Mouse (Mus musculus): Measurements from ENCODE around the gene Spock1.

Spock1 gene

DNA sequence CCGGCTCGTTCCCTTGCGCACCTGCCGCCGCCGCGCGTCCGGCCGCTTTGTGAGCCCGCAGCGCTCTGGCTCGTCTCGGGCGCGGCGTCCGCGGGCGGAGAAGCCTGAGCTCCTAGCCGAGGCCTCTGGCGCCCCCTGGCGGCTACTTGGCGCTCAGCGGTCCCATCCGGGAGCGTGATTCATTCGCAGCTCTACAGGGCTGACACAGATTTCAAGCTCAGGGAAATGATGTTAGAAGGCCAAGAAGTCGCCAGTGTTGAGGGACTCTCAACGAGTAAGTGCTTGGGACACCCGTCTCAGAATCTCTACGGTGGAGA lies at the start of gene Spock1:
Gene Spock1 (minus strand): TSS at position 67 of the 317 bp plus-strand sequence.
- no peak for DNase-seq (ENCODE audit: low spot score)

- no peak for DNase-seq (ENCODE audit: low spot score)
Observed at GRCm38 (mm10) chr13:57950091-57950490, 42.0 kb upstream of the Spock1 start.

DNA sequence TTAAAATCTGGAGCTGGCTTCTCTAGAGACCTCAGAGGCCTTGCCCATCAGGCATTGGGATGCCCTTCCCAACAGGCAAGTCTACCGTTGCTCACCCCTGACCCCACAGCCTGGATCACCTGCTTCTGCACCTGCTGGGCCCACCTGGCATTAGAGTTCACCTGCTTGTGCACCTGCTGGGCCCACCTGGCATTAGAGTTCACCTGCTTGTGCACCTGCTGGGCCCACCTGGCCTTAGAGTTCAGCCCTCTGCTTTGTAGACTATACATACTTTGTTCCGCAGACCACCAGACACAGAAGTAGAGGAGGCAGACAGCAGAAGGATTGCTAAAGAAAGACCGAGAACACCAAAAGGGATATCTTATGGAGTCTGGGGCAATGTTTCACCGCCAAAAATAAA lies 41.4 kb upstream of the Spock1 start:
- DNase-seq (ENCODE audit: low spot score), result no peak

- DNase-seq (ENCODE audit: low spot score), result no peak
Observed at GRCm38 (mm10) chr13:57945197-57945596, 37.1 kb upstream of the Spock1 start.

DNA sequence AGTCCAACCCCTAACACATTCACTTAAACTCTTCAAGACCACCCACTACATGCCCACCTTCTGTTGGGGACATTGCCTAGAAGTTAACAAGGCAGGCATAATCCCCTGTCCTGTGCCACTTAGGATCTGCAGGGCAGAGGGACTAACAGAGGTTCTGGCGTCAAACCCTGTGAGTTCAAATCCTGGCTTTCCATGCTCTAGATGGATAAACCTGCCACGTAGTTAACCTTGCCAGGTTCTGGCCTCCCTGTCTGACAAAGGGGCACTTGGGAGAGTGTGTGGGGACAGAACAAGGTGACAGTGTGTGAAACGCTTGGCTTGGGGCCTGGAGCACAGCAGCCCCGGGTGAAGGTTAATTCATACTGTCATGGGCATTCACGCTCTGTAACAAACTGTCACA lies 36.3 kb upstream of the Spock1 start:
- no peak for DNase-seq (ENCODE audit: low spot score)

DNA sequence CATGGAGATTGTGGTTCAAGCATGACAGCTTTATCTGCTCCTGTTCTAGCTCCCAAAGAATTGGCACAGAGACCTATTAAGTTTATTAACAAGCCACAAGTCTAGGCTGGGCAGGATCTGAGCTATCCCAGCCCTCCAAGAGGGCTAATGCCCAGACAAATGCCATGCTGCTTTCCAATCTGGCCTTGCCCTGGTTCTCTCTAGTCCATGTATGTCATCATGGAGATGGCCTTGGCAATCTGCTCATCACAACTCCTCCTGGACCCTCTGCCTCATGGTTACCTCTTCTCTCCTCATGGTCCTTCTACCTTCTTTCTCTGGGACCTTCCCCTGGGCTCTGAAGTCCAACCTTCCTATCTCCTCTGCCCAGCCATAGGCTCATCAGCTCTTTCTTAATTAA lies 35.8 kb upstream of the Spock1 start:
- no peak for DNase-seq (ENCODE audit: low spot score)

DNA sequence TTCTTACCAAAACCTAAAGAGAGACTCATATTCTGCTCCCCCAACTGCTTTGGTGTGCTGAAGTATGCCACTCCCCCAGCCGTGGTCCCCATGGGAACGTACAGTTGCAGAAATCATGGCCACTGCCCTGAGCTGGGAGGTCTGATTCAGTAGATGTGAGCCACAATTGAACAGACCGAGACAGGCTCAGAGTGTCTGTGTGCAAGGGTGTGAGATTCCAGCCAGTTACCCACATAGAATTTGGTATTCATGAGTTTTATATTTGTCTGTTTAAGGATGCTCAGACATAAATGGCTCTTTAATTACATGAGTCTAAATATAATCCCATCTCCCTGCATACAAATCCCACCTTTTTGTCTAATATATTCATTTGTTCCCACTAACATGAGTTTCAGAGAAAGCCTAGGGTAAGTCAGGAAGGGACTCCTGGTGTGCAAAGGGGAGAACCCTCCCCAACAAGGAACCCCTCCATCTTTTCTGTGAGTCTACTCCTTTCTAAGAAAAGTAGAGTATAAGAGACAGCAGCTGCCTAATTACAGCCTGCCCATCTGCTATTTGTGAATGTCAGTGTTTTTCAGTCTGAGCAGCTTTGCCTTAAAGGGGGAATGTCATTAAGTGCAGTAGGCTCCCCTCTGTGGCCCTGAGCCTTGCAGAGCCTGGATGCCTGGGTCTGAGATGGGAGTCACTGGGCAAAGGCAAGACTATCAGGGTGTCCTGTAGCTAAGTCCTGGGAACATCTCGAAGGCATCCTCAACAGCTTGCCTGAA lies 29.5 kb upstream of the Spock1 start:
- no peak for DNase-seq (ENCODE audit: low spot score)

DNA sequence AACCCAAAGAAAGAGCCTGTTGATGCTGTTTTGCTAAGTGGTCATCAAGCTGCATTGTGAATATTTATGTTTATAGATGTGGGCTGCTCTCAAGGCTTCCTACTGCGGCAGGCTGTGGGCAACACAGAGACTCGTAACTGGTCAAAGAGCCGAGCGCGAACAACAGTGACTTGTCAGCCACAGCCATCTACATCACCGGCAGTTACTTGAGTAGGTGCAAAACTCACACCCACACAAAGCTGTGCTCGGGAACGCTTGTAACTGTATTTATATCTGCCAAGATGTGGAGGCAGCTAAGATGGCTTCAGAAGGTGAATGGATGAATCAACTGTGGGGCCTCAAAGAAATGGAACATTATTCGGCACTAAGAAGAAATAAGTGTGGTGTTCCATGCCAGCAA lies 23.9 kb upstream of the Spock1 start:
- DNase-seq (ENCODE audit: low spot score), result no peak

DNA sequence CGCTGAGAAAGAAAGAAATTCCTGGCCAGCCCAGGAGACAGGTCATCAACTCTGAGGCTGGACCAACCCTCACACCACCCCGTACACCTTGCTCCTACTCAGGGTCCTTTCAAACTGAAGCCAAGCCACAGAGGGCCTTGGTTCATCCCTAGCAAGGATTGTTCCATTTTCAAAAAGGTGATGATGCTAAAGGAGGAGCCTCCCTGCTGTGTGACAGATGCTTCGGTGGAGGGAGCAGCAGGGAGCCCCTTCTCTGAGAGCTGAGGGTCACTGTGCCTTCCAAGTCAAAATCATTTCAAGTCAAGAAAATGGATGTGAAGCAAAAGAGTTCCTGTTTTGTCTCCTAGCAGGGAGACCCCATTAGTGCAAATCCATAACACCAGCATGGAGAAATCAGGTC lies 23.2 kb upstream of the Spock1 start:
- no peak for DNase-seq (ENCODE audit: low spot score)

DNA sequence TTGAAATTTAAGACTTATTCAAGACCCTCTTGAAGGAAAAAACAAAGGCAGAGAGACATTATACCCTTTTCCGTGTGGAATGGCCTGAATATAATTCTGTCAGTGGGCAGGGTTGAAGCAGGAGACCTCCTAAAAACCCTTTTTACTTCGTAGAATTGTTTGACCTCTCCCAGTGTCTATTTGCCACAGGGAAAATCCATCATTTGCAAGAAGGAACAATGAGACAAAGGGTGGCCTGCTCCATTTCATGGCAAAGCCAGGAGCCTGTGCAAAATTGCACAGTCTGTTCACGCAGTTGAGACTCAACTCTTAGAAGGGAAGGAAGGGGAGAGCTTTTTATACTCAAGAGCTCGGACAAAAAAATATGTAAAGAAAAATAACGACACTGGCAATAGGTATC lies 22.6 kb upstream of the Spock1 start:
- DNase-seq (ENCODE audit: low spot score), result no peak

DNA sequence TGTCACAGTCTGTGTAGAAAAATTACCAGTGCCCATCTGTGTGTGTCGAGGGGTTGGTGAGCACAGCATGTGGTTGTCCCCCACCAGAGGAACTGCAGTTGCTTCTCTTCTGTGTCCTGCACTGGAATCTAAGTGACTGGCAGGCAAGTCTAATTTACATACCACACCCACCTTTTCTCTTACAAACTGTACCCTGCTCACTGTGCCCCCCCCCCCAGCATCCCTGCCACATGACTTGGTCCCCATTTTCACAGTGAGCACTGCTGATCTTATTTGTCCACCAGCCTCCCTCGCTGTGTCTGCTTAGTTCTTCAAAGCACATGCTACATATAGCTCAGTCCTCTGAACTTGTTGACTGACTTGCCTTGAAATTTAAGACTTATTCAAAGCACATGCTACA lies 22.2 kb upstream of the Spock1 start:
- DNase-seq (ENCODE audit: low spot score), result no peak

DNA sequence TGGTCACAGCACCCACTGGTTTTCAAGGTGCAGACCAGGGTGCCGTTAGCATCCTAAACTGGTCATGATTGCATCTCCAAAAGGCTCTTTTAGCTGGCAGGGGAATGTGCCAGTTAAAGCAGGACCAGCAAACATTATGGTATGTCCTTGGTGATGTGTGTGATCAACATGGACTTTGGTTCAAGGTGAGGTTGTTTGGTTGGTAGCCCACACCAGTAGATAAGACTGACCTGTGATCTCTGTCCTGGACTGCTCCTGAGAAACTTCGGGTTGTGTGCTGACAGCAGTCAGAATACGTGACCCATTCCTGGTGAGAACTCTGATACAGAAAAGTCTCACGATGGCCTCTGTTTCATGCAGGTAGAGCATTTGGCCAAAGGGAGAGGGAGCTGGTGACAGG lies 11.8 kb upstream of the Spock1 start:
- DNase-seq (ENCODE audit: low spot score), result no peak

DNA sequence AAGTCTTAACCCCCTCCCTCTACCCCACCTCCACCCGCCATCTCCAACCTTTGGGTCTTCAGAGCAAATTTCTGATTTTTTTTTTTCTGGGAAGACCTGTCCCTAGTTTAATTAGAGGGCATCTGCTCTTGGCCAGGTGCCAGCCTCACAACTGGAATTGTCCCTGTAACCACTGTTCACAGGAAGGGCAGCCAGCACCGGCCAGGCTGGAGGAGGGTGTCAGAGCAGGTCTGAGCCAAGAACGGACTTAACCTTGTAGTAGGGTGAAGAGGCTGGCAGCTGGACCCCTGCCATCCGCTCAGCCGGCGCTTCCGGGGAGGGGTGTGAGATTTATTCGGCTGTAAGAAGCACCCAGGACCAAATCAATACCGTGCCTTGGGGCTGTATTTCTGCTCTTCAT lies 3.0 kb upstream of the Spock1 start:
- DNase-seq (ENCODE audit: low spot score), result no peak

GRCm38 (mm10) chr13:57907428-57908265 lies 485 bp downstream of the Spock1 start:
- DNase-seq (ENCODE audit: low spot score), result no peak

GRCm38 (mm10) chr13:57894597-57894996 lies 13.5 kb downstream of the Spock1 start:
- no peak for DNase-seq (ENCODE audit: low spot score)

GRCm38 (mm10) chr13:57889708-57890107 lies 18.4 kb downstream of the Spock1 start:
- no peak for DNase-seq (ENCODE audit: low spot score)

- DNase-seq (ENCODE audit: low spot score), result no peak
Observed at GRCm38 (mm10) chr13:57889050-57889449, 19.1 kb downstream of the Spock1 start.

GRCm38 (mm10) chr13:57879817-57880216 lies 28.3 kb downstream of the Spock1 start:
- no peak for DNase-seq (ENCODE audit: low spot score)

DNA sequence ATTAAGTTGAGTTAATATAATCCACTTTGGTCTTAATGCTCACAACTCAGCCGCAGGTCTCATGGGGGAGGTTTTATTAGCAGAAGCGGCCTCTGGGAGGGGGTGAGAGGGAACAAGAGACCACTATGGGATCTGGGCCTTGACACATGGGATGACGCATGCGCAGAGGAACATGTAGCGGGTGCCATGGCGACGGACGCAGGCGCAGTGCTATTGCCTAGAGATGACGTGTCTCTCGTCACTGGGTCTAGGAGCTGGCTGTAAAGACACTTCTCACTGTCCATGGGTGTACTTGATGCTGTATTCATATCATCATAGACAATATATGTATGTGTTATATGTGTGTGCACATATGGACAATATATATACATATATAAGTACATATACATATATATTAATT lies 29.3 kb downstream of the Spock1 start:
- DNase-seq (ENCODE audit: low spot score), result no peak

- no peak for DNase-seq (ENCODE audit: low spot score)
Observed at GRCm38 (mm10) chr13:57877782-57878181, 30.4 kb downstream of the Spock1 start.

DNA sequence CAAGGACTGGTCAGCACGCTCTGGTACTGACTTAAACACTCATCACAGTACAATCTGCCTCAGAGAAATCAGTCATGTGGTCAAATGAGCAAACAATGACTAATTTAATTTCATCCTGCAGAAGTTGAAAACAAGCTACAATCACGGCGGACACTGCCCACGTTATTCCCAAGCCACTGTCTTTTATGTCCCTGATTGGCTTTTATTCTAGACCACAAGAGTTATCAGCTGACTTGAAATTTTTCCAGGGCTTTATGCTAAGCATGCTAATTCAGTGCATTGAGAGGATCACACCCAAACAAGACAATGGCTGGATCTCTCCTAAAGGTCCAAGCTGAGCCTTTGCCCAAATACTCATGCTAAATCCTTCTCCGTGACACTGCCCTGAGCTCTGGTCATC lies 31.2 kb downstream of the Spock1 start:
- DNase-seq (ENCODE audit: low spot score), result no peak

DNA sequence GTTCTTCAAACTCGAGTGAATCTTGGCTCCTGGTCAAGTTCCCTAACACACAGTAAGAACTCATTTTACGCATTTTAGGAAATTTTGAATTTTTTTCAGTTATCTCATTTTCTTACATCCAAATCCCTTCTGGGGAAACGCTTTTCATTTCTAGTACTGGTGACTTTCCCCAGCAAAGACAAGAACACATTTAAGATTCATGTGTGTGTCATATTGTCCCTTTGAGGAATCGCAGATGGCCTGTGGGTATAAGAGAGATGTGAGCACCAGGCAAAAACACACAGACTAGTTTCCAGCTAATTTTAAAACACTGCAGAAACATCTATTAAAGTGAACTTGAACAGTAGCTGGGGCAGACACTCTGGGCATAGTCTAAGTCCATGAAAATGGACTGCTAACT lies 38.1 kb downstream of the Spock1 start:
- DNase-seq (ENCODE audit: low spot score), result no peak

GRCm38 (mm10) chr13:57867586-57867985 lies 40.5 kb downstream of the Spock1 start:
- DNase-seq (ENCODE audit: low spot score), result no peak

DNA sequence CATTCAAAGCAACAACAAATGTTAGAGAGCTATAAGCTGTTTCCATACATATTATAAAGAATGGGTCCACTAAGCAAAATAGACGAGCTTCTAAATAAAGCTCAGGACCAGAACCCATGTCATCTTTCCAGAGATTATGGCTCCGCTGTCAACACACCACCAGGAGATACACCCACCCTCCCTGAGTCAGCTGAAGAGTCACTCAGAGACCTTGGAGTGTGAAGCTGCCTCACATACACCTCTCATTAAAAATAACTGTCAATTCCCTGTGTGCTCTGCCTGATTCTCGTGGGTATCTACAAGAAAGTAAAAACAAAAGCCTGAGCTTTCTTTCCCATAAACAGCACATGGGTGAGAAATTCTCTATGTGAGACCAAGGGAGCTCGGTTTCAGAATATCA lies 43.1 kb downstream of the Spock1 start:
- no peak for DNase-seq (ENCODE audit: low spot score)
